Mouse (Mus musculus) midbrain, postnatal 0 days (tissue): ENCODE results near the gene Gm20388. TPM values are rescaled to one million over a fixed set of nuclear protein-coding genes. Genes with fewer than 3 reads are reported as not detected.

ENCODE experiments used
- ATAC-seq: fragments of 200-750 bp; cut with Nextera tagmentation; 2 replicates; pipeline ENCODE4 v1.8.0; 2017; ENCODE audit warnings: moderate number of reproducible peaks, mild to moderate bottlenecking, moderate TSS enrichment, moderate library complexity; ENCODE audit not compliant: low FRiP score
- DNase-seq: peaks from one replicate; pipeline ENCODE4 v3.0.0-alpha.2; 2015; ENCODE audit warnings: low spot score
- H3K27ac ChIP-seq: fragments of 300-500 bp; sonication (generic); 2 replicates; pipeline ENCODE4 v1.5.1; 2014; ENCODE audit warnings: low read depth, mild to moderate bottlenecking, low read length, mixed read lengths
- H3K27me3 ChIP-seq: fragments of 300-500 bp; sonication (generic); 2 replicates; pipeline ENCODE4 v1.6.1; 2014; ENCODE audit warnings: low read length, control low read depth, mixed read lengths; ENCODE audit not compliant: insufficient read depth
- H3K36me3 ChIP-seq: fragments of 300-500 bp; sonication (generic); 2 replicates; pipeline ENCODE4 v1.6.1; 2014; ENCODE audit warnings: low read length, control low read depth, mixed read lengths; ENCODE audit not compliant: insufficient read depth
- H3K4me1 ChIP-seq: fragments of 300-500 bp; sonication (generic); 2 replicates; pipeline ENCODE4 v1.6.1; 2014; ENCODE audit warnings: mild to moderate bottlenecking, control low read depth, antibody characterized with exemption, low read length, mixed read lengths; ENCODE audit not compliant: insufficient read depth
- H3K4me2 ChIP-seq: fragments of 300-500 bp; sonication (generic); 2 replicates; pipeline ENCODE4 v1.6.1; 2014; ENCODE audit warnings: low read depth, mild to moderate bottlenecking, low read length, mixed read lengths; ENCODE audit not compliant: poor library complexity, severe bottlenecking
- H3K4me3 ChIP-seq: fragments of 300-500 bp; sonication (generic); 2 replicates; pipeline ENCODE4 v1.5.1; 2014; ENCODE audit warnings: low read depth, mild to moderate bottlenecking, low read length, moderate library complexity
- H3K9ac ChIP-seq: fragments of 300-500 bp; sonication (generic); replicated peaks from 2 replicates; pipeline ENCODE4 v1.6.1; 2014; ENCODE audit warnings: mild to moderate bottlenecking, low read length, moderate library complexity, mixed read lengths; ENCODE audit not compliant: poor library complexity, severe bottlenecking
- H3K9me3 ChIP-seq: fragments of 300-500 bp; sonication (generic); 2 replicates; pipeline ENCODE4 v1.6.1; 2016; ENCODE audit warnings: low read length, control low read depth
- CTCF ChIP-seq: IDR thresholded peaks from 2 replicates; pipeline ENCODE4 v1.5.1; 2016; ENCODE audit warnings: antibody characterized with exemption, mild to moderate bottlenecking
- WGBS: fragments of 180-500 bp; shearing (Covaris S2); extraction: QIAGEN DNeasy Blood & Tissue Kit; methylation state at CpG from one replicate; pipeline ENCODE4 v1.1.7; 2014; 5-methylcytosine and 5-hydroxymethylcytosine counted together
- polyA plus RNA-seq: library from polyadenylated mRNA; unstranded; fragments of >200 nt; fragmentation: Nextera tagmentation; extraction: Ambion mirVana; gene quantifications from 2 replicates; pipeline ENCODE4 v1.2.1, GENCODE M21; 2015
- total RNA-seq: library from RNA; depleted of rRNA; stranded (reverse); fragments of >200 nt; gene quantifications from 2 replicates; pipeline ENCODE4 v1.2.3, GENCODE M21; 2014

The Gm20388 gene
- total and polyA plus RNA-seq, 2 experiments from 2014 or later = 74.2 TPM; not detected in 1

- Histone ChIP-seq H3K36me3 (no peaks in the 10 kb centered on the region), H3K9me3 (no peaks in the 10 kb centered on the region), H3K9ac (no peak overlapping the region), H3K4me1 (no peaks in the 10 kb centered on the region), H3K4me2 (no peak overlapping the region), H3K27ac (no peak overlapping the region), H3K4me3 (no peak overlapping the region), H3K27me3 (no peaks in the 10 kb centered on the region)
- TF ChIP-seq CTCF = no peak
- DNase-seq (no peak), ATAC-seq (no peak)
- WGBS = 95% methylated on average over 3 of the region's 3 CpGs
Measured at GRCm38 (mm10) chr8:123292281-123292680, 3381.6 kb downstream of the Gm20388 start.

- Histone ChIP-seq H3K36me3 (no peaks in the 10 kb centered on the region), H3K4me1 (no peaks in the 10 kb centered on the region), H3K27ac (no peak overlapping the region), H3K4me2 (no peak overlapping the region), H3K9ac (no peak overlapping the region), H3K4me3 (no peak overlapping the region), H3K27me3 (no peaks in the 10 kb centered on the region), H3K9me3 (no peaks in the 10 kb centered on the region)
- DNase-seq = no peak
- 89% methylated on average over 2 of the region's 2 CpGs for WGBS
- no peak for ATAC-seq
- no peak for TF ChIP-seq CTCF
Measured at GRCm38 (mm10) chr8:123292785-123293184, 3382.1 kb downstream of the Gm20388 start.

GRCm38 (mm10) chr8:123298301-123298700 is 3387.7 kb downstream of the Gm20388 start:
- no peak overlapping the region for H3K27ac ChIP-seq
- H3K36me3 ChIP-seq = no peaks in the 10 kb centered on the region
- WGBS = 96% methylated on average over 11 of the region's 11 CpGs
- no peak for TF ChIP-seq CTCF
- no peak overlapping the region for H3K4me3 ChIP-seq
- no peaks in the 10 kb centered on the region for H3K9me3 ChIP-seq
- no peaks in the 10 kb centered on the region for H3K4me1 ChIP-seq
- ATAC-seq (no peak), DNase-seq (no peak)
- H3K9ac ChIP-seq = no peak overlapping the region
- no peak overlapping the region for H3K4me2 ChIP-seq
- no peaks in the 10 kb centered on the region for H3K27me3 ChIP-seq

- ATAC-seq (no peak), DNase-seq (no peak)
- Histone ChIP-seq H3K36me3 (no peaks in the 10 kb centered on the region), H3K9me3 (no peaks in the 10 kb centered on the region), H3K4me3 (no peak overlapping the region), H3K27me3 (no peaks in the 10 kb centered on the region), H3K9ac (no peak overlapping the region), H3K27ac (no peak overlapping the region), H3K4me1 (no peaks in the 10 kb centered on the region), H3K4me2 (no peak overlapping the region)
- 69% methylated on average over 4 of the region's 4 CpGs for whole genome bisulfite sequencing
- TF ChIP-seq CTCF = peak; percentile 40
Measured at GRCm38 (mm10) chr8:123308738-123309137, 3398.1 kb downstream of the Gm20388 start.

GRCm38 (mm10) chr8:123317781-123318466 is 3407.3 kb downstream of the Gm20388 start:
- Histone ChIP-seq H3K27ac (no peak overlapping the region), H3K9me3 (no peaks in the 10 kb centered on the region), H3K36me3 (no peaks in the 10 kb centered on the region), H3K4me3 (peak overlapping the region; percentile 48), H3K9ac (no peak overlapping the region; the same call in 1 of the 2 replicates), H3K4me1 (no peaks in the 10 kb centered on the region), H3K4me2 (peak overlapping the region; percentile 95), H3K27me3 (no peaks in the 10 kb centered on the region)
- no peak for TF ChIP-seq CTCF
- no peak for DNase-seq
- 6% methylated on average over 21 of the region's 21 CpGs for WGBS
- ATAC-seq = peak; percentile 42; the same call in 1 of the 2 replicates

- ATAC-seq (peak; percentile 96), DNase-seq (peak; percentile 94)
- under 1% methylated on average over 24 of the region's 24 CpGs for WGBS
- Histone ChIP-seq H3K4me2 (peak within 1 kb of the TSS; percentile 95), H3K9me3 (no peaks in the 10 kb centered on the region), H3K27me3 (no peaks in the 10 kb centered on the region), H3K4me1 (no peaks in the 10 kb centered on the region), H3K4me3 (peak within 1 kb of the TSS; percentile 48), H3K36me3 (no peaks in the 10 kb centered on the region), H3K27ac (no peak within 1 kb of the TSS), H3K9ac (no peak within 1 kb of the TSS; the same call in 1 of the 2 replicates)
- TF ChIP-seq CTCF = peak; percentile 51
Measured at GRCm38 (mm10) chr8:123318467-123318911, 3407.8 kb downstream of the Gm20388 start, which contains the start of gene Fanca. Gene Fanca, minus strand, starts transcription at chr8:123318576.
